In genomic region chr4:59252386-59253054, GRCm38 (mm10) we compare ENCODE assay signal across 17 mouse cellular contexts.
DNase-seq lines count a peak whose midpoint lies in the region; ATAC-seq and TF ChIP-seq lines count a peak whose summit lies in the region.
"Had no signal": no experiment of that assay in that cellular context is flagged by ENCODE, and none has a peak within 500 bp of the region (broad histone marks: within the 10 kb centered on the region; RNA-seq: fewer than 3 reads in every experiment).

No protein-coding gene starts in this region.

- no peak for TF ChIP-seq EP300 in MEL (IDR thresholded peaks at IDR 0.05; ENCODE audit: low read depth in 1 of 2, low read length in 2 of 2)

- no peak overlapping the region for H3K9ac ChIP-seq in MEL (ENCODE audit: control insufficient read depth, low read depth, low read length, poor library complexity, severe bottlenecking)
- no peak overlapping the region for H3K9ac ChIP-seq in intestine, embryonic 15.5 days
- H3K9ac ChIP-seq in hindbrain, embryonic 12.5 days: no peak overlapping the region
- H3K9ac ChIP-seq: limb, embryonic 12.5 days had no signal

- H3K36me3 ChIP-seq in heart, embryonic 10.5 days: no peaks in the 10 kb centered on the region
- H3K36me3 ChIP-seq in MEL (ENCODE audit: control insufficient read depth in 1 of 2, insufficient read depth in 2 of 2, low read length in 2 of 2): peaks cover 0 to 13% of the 10 kb centered on the region in 2 experiments; a peak in 2 of 4 replicates
- no peaks in the 10 kb centered on the region for H3K36me3 ChIP-seq in intestine, embryonic 15.5 days
- no peaks in the 10 kb centered on the region for H3K36me3 ChIP-seq in kidney, adult 2 months (ENCODE audit: control insufficient read depth, insufficient read depth, low read length)
- H3K36me3 ChIP-seq in hindbrain, embryonic 12.5 days: no peaks in the 10 kb centered on the region
- H3K36me3 ChIP-seq: hindbrain, embryonic 10.5 days; limb, embryonic 12.5 days had no signal

- WGBS in heart, embryonic 10.5 days: 76% methylated on average over 6 of the region's 6 CpGs
- WGBS in intestine, embryonic 15.5 days: 75% methylated on average over 6 of the region's 6 CpGs
- 73% methylated on average over 6 of the region's 6 CpGs for WGBS in kidney, adult 2 months
- WGBS in hindbrain, embryonic 12.5 days: 81% methylated on average over 6 of the region's 6 CpGs

- TF ChIP-seq RAD21 in MEL (IDR thresholded peaks at IDR 0.05; ENCODE audit: low read depth, low read length): no peak

- no peaks in the 10 kb centered on the region for H3K9me3 ChIP-seq in heart, embryonic 10.5 days
- no peaks in the 10 kb centered on the region for H3K9me3 ChIP-seq in MEL (replicated peaks; ENCODE audit: insufficient read depth, low read length)
- no peaks in the 10 kb centered on the region for H3K9me3 ChIP-seq in intestine, embryonic 15.5 days
- no peaks in the 10 kb centered on the region for H3K9me3 ChIP-seq in hindbrain, embryonic 12.5 days (replicated peaks)
- H3K9me3 ChIP-seq: hindbrain, embryonic 10.5 days; limb, embryonic 12.5 days; megakaryocyte, embryonic 14.5 days had no signal

- H3K79me2 ChIP-seq in MEL (ENCODE audit: control insufficient read depth, insufficient read depth, low read length, poor library complexity): no peaks in the 10 kb centered on the region

- no peak for DNase-seq in heart, embryonic 10.5 days (ENCODE audit: low spot score)
- DNase-seq in heart, postnatal 25 days (ENCODE audit: low spot score): no peak
- no peak for DNase-seq in MEL (ENCODE audit: low read depth, low spot score)
- DNase-seq in lung, postnatal 10 days: peak; percentile 71
- no peak for DNase-seq in retina, postnatal 1 day
- no peak for DNase-seq in kidney, adult 2 months
- DNase-seq: adrenal gland, postnatal 36 days; cerebellum, adult 11-12 months; right cerebral cortex, postnatal 4 days; thymus, adult 18-20 months had no signal

- H3K4me2 ChIP-seq in intestine, embryonic 15.5 days (replicated peaks): no peak overlapping the region
- H3K4me2 ChIP-seq in hindbrain, embryonic 12.5 days (replicated peaks): no peak overlapping the region
- H3K4me2 ChIP-seq: heart, embryonic 11.5 days; limb, embryonic 12.5 days had no signal

- no peaks in the 10 kb centered on the region for H3K27me3 ChIP-seq in heart, embryonic 10.5 days (ENCODE audit: insufficient read depth, poor library complexity, severe bottlenecking)
- no peaks in the 10 kb centered on the region for H3K27me3 ChIP-seq in MEL (ENCODE audit: control insufficient read depth in 1 of 2, insufficient read depth in 2 of 2, low read length in 2 of 2)
- no peaks in the 10 kb centered on the region for H3K27me3 ChIP-seq in intestine, embryonic 15.5 days (replicated peaks)
- no peaks in the 10 kb centered on the region for H3K27me3 ChIP-seq in kidney, adult 2 months (replicated peaks; ENCODE audit: control insufficient read depth, insufficient read depth, low read length)
- H3K27me3 ChIP-seq in hindbrain, embryonic 12.5 days: no peaks in the 10 kb centered on the region
- H3K27me3 ChIP-seq: limb, embryonic 12.5 days; megakaryocyte, embryonic 14.5 days had no signal

- TF ChIP-seq CTCF in MEL (IDR thresholded peaks at IDR 0.05 in 2 of 3, conservative IDR thresholded peaks at IDR 0.05 in 1 of 3; ENCODE audit: control insufficient read depth in 1 of 3, insufficient read depth in 1 of 3, low read depth in 2 of 3, low read length in 3 of 3, poor library complexity in 1 of 3, severe bottlenecking in 1 of 3): no peak
- TF ChIP-seq CTCF in kidney, adult 2 months (conservative IDR thresholded peaks at IDR 0.05; ENCODE audit: insufficient read depth, insufficient read length, low read depth, low read length): no peak

- ATAC-seq in intestine, embryonic 15.5 days: peak; percentile 27; the same call in 1 of the 2 replicates
- ATAC-seq in hindbrain, embryonic 12.5 days (ENCODE audit: low FRiP score): no peak

- intact Hi-C loops in heart, postnatal 25 days (cut with DNase I): no loop called here

- H3K4me1 ChIP-seq in heart, embryonic 10.5 days: peaks cover 9% of the 10 kb centered on the region; the same call in 1 of the 2 replicates
- peaks cover 10 to 14% of the 10 kb centered on the region in 2 experiments for H3K4me1 ChIP-seq in MEL (ENCODE audit: control insufficient read depth in 1 of 2, insufficient read depth in 2 of 2, low read length in 2 of 2)
- H3K4me1 ChIP-seq in intestine, embryonic 15.5 days (replicated peaks): no peaks in the 10 kb centered on the region
- H3K4me1 ChIP-seq in kidney, adult 2 months (ENCODE audit: control insufficient read depth, insufficient read depth, low read length): no peaks in the 10 kb centered on the region
- H3K4me1 ChIP-seq in hindbrain, embryonic 12.5 days: no peaks in the 10 kb centered on the region
- H3K4me1 ChIP-seq: limb, embryonic 12.5 days had no signal

- TF ChIP-seq POLR2A in MEL (IDR thresholded peaks at IDR 0.05; ENCODE audit: control insufficient read depth in 1 of 2, insufficient read depth in 1 of 2, low read depth in 1 of 2, low read length in 2 of 2, poor library complexity in 1 of 2): no peak
- no peak for TF ChIP-seq POLR2A in kidney, adult 2 months (IDR thresholded peaks at IDR 0.05; ENCODE audit: low read depth, low read length)

- H3K27ac ChIP-seq in heart, embryonic 10.5 days: peak overlapping the region; percentile 36; the same call in 1 of the 2 replicates
- no peak overlapping the region for H3K27ac ChIP-seq in MEL (ENCODE audit: control insufficient read depth, low read depth, low read length)
- peak overlapping the region; percentile 9; the same call in 1 of the 2 replicates for H3K27ac ChIP-seq in intestine, embryonic 15.5 days
- H3K27ac ChIP-seq in kidney, adult 2 months (ENCODE audit: insufficient read depth, low read depth, low read length): no peak overlapping the region
- no peak overlapping the region for H3K27ac ChIP-seq in hindbrain, embryonic 12.5 days
- H3K27ac ChIP-seq: hindbrain, embryonic 10.5 days; limb, embryonic 12.5 days had no signal

- no peak overlapping the region for H3K4me3 ChIP-seq in heart, embryonic 10.5 days
- no peak overlapping the region for H3K4me3 ChIP-seq in MEL (ENCODE audit: control insufficient read depth in 1 of 2, insufficient read depth in 1 of 2, low read depth in 2 of 2, low read length in 2 of 2)
- no peak overlapping the region for H3K4me3 ChIP-seq in intestine, embryonic 15.5 days (replicated peaks)
- H3K4me3 ChIP-seq in kidney, adult 2 months (ENCODE audit: insufficient read depth, low read depth, low read length): no peak overlapping the region
- H3K4me3 ChIP-seq in hindbrain, embryonic 12.5 days: no peak overlapping the region
- H3K4me3 ChIP-seq: erythroblast, embryonic 14.5 days; hindbrain, embryonic 10.5 days; limb, embryonic 12.5 days; megakaryocyte, embryonic 14.5 days had no signal

TF ChIP-seq in MEL, 35 proteins besides CTCF, POLR2A, EP300 and RAD21:
- TF ChIP-seq GATA1 (IDR thresholded peaks at IDR 0.05; ENCODE audit: low read depth, low read length): 0 out of 2 replicates have a peak, but pooled peaks have one; percentile 6
- no peak for TF ChIP-seq POLR2AphosphoS2 (IDR thresholded peaks at IDR 0.05; ENCODE audit: low read length)

Comparison
In these comparisons a context has a peak if more than half of its experiments do, and no peak if none do; other contexts are left out.
1. H3K27ac ChIP-seq: peak in heart, embryonic 10.5 days (single experiment) and intestine, embryonic 15.5 days (single experiment); none in MEL (single experiment), kidney, adult 2 months (single experiment) and hindbrain, embryonic 12.5 days (single experiment).